Mouse (Mus musculus): Measurements from ENCODE around the gene Pmvk.

- no peak for TF ChIP-seq POLR2A (IDR thresholded peaks at IDR 0.05; ENCODE audit: insufficient read depth, low read depth, low read length)
- TF ChIP-seq CTCF (IDR thresholded peaks at IDR 0.05; ENCODE audit: insufficient read depth, low read depth, low read length): no peak
These were observed 44.6 kb upstream of the Pmvk start for GRCm38 (mm10) chr3:89409701-89410100.

All from olfactory bulb, adult 2 months (tissue).